Mouse (Mus musculus) forebrain, embryonic 14.5 days (tissue): Measurements from ENCODE around the gene Kcne4. TPM values are rescaled to one million over a fixed set of nuclear protein-coding genes. Genes with fewer than 3 reads are reported as not detected.
A peak's percentile ranks its signal among the peaks of the same experiment; 100 is the strongest.

Source experiments
- ATAC-seq: fragments of 200-750 bp; cut with Nextera tagmentation; 2 replicates; pipeline ENCODE4 v1.8.0; 2017; ENCODE audit warnings: mild to moderate bottlenecking, moderate library complexity
- DNase-seq: peaks from one replicate; pipeline ENCODE4 v3.0.0-alpha.2; 2015; ENCODE audit warnings: low spot score
- H3K27ac ChIP-seq: fragments of 300-500 bp; sonication (generic); 2 replicates; pipeline ENCODE4 v1.5.1; 2014; ENCODE audit warnings: low read depth, mild to moderate bottlenecking, control low read depth, low read length, moderate library complexity
- H3K27me3 ChIP-seq: fragments of 300-500 bp; sonication (generic); replicated peaks from 2 replicates; pipeline ENCODE4 v1.6.1; 2014; ENCODE audit warnings: low read length, control low read depth, mixed read lengths; ENCODE audit not compliant: control insufficient read depth, insufficient read depth
- H3K36me3 ChIP-seq: fragments of 300-500 bp; sonication (generic); 2 replicates; pipeline ENCODE4 v1.6.1; 2014; ENCODE audit warnings: low read length, control low read depth; ENCODE audit not compliant: control insufficient read depth, insufficient read depth
- H3K4me1 ChIP-seq: fragments of 300-500 bp; sonication (generic); 2 replicates; pipeline ENCODE4 v1.6.1; 2014; ENCODE audit warnings: antibody characterized with exemption, low read length, control low read depth; ENCODE audit not compliant: control insufficient read depth, insufficient read depth
- H3K4me2 ChIP-seq: fragments of 300-500 bp; sonication (generic); 2 replicates; pipeline ENCODE4 v1.6.1; 2014; ENCODE audit warnings: mild to moderate bottlenecking, control low read depth, low read length
- H3K4me3 ChIP-seq: fragments of 300-500 bp; sonication (generic); 2 replicates; pipeline ENCODE4 v1.5.1; 2014; ENCODE audit warnings: low read depth, low read length, control low read depth
- H3K9ac ChIP-seq: fragments of 300-500 bp; sonication (generic); 2 replicates; pipeline ENCODE4 v1.6.1; 2014; ENCODE audit warnings: mild to moderate bottlenecking, low read length, control low read depth, moderate library complexity
- H3K9me3 ChIP-seq: fragments of 300-500 bp; sonication (generic); replicated peaks from 2 replicates; pipeline ENCODE4 v1.6.1; 2016; ENCODE audit warnings: low read length, control low read depth, mixed read lengths; ENCODE audit not compliant: control insufficient read depth
- WGBS: fragments of 180-500 bp; shearing (Covaris S2); extraction: QIAGEN DNeasy Blood & Tissue Kit; methylation state at CpG from one replicate; pipeline ENCODE4 v1.1.7; 2014; 5-methylcytosine and 5-hydroxymethylcytosine counted together
- polyA plus RNA-seq: library from polyadenylated mRNA; unstranded; fragments of >200 nt; fragmentation: Nextera tagmentation; extraction: Ambion mirVana; gene quantifications from 2 replicates; pipeline ENCODE4 v1.2.1, GENCODE M21; 2014

Kcne4 gene
- polyA plus RNA-seq, 1 experiment from 2014 or later: 1.3 TPM

DNA sequence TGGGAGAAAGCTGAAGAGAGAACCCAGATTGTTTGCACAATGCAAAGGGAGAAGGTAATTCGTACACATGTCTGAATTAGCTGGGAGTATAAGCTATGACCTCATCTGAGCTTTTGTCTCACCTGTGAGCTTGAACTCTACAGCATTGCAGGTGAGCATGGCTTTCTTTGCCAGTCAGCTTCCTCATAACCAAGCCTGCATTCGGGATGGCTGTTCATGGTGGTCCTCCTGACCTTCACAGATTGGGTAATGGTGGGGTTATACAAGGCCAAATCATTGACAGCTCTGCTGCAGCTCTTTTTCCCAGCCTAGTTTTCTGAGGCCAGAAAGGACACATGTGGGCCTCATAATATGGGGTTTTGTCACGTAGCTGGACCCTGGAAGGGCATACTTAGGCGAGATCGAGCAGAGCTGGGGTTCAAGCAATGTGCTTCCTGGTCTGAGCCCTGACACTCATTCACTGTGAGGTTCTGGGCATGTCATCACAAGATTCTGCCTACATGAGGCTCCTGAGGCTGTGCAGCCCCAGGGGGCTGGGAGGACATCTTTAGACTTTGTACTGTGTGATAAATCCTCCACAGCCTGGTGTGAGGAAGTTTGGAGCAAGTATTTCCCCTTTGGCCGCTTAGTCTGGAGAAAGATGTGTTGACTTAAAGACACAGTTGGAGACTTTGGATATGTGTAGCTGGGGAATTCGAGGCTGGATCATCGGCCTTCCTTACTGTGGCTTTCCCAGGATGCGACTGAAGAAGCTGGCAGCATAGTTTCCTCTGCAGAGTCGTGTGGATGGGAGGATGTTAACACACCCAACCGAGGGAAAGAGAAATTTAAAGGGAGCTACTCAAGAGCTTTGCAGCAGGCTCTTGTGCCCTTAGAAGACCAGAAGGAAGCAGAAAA, 2.3 kb downstream of the Kcne4 start:
- no peak overlapping the region for H3K4me2 ChIP-seq
- H3K36me3 ChIP-seq: no peaks in the 10 kb centered on the region
- H3K27me3 ChIP-seq: no peaks in the 10 kb centered on the region
- H3K9ac ChIP-seq: no peak overlapping the region
- H3K4me3 ChIP-seq: no peak overlapping the region
- no peak overlapping the region for H3K27ac ChIP-seq
- 64% methylated on average over 11 of the region's 11 CpGs for WGBS
- DNase-seq: no peak
- H3K9me3 ChIP-seq: no peaks in the 10 kb centered on the region
- H3K4me1 ChIP-seq: peaks cover 15% of the 10 kb centered on the region; the same call in 1 of the 2 replicates
- ATAC-seq: peak; percentile 24; the same call in 1 of the 2 replicates

DNA sequence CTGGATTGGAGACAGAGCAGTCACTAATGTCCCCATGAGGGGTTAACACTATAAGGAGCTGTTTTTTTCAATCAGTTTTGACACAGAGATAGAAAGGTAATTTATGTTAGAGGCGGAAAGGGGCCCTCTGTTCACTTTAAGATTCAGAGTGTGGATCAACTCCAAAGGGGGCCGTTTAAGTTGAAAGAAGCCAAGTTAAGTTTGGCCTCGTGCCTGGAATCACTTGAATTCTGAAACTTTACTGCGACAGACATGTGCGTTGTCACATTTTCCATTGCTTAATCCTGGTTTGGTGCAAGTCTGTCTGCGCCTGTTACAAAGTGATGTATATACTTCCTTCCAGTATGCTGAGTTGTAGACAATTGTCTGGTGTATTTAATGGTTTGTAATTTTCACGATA, 3.0 kb downstream of the Kcne4 start:
- no peak overlapping the region for H3K4me2 ChIP-seq
- no peaks in the 10 kb centered on the region for H3K9me3 ChIP-seq
- no peak overlapping the region for H3K4me3 ChIP-seq
- H3K36me3 ChIP-seq: no peaks in the 10 kb centered on the region
- H3K27me3 ChIP-seq: no peaks in the 10 kb centered on the region
- H3K9ac ChIP-seq: no peak overlapping the region
- WGBS: 22% methylated on average over 7 of the region's 7 CpGs
- DNase-seq (peak; percentile 89), ATAC-seq (peak; percentile 80)
- peaks cover 15% of the 10 kb centered on the region; the same call in 1 of the 2 replicates for H3K4me1 ChIP-seq
- H3K27ac ChIP-seq: no peak overlapping the region

DNA sequence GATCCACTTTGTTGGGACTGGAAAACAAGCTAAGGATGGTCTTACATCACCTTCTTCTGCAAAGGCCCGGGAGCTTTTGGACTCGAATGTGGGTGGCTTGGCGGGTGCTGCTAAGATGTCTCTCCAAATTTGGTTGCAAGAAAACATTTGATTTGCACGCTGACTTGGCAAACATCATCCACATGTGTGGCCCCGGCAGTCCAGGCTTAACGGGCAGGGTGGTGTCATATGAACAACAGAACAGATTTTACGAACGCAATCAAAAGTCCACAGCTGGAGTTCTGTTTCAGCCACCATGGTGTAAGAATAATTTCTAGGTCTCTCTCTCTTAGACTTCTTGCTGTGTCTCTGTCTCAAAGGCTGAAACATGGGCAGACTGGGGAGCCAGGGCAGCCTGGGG, 3.6 kb downstream of the Kcne4 start:
- Histone ChIP-seq H3K27me3 (no peaks in the 10 kb centered on the region), H3K9ac (no peak overlapping the region), H3K4me1 (peaks cover 15% of the 10 kb centered on the region; the same call in 1 of the 2 replicates), H3K36me3 (no peaks in the 10 kb centered on the region), H3K4me3 (no peak overlapping the region), H3K4me2 (no peak overlapping the region), H3K9me3 (no peaks in the 10 kb centered on the region), H3K27ac (no peak overlapping the region)
- no peak for DNase-seq
- WGBS: 58% methylated on average over 8 of the region's 8 CpGs
- ATAC-seq: no peak

DNA sequence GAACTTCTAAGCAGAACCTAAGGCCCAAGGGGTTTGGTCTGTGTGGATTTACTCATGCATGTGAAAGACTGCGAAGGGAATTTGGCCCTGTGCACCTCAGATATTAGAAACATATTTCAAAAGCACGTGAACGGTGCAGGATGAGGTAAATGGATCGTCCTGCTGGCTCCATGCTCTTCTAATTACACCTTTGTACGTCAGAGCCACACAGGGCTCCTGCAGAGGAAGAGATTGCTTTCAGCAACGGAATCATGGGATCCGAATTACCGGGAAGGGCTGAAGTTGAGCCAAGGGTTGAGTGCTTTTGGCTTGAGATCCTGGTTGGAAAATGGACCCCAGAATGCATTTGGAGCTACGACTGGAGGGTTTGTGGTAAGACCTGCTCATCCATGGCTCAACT, 4.6 kb downstream of the Kcne4 start:
- Histone ChIP-seq H3K9ac (no peak overlapping the region), H3K9me3 (no peaks in the 10 kb centered on the region), H3K4me2 (no peak overlapping the region), H3K36me3 (no peaks in the 10 kb centered on the region), H3K27ac (no peak overlapping the region), H3K4me3 (no peak overlapping the region), H3K27me3 (no peaks in the 10 kb centered on the region), H3K4me1 (peaks cover 15% of the 10 kb centered on the region; the same call in 1 of the 2 replicates)
- DNase-seq: no peak
- 55% methylated on average over 9 of the region's 9 CpGs for WGBS
- ATAC-seq: no peak

DNA sequence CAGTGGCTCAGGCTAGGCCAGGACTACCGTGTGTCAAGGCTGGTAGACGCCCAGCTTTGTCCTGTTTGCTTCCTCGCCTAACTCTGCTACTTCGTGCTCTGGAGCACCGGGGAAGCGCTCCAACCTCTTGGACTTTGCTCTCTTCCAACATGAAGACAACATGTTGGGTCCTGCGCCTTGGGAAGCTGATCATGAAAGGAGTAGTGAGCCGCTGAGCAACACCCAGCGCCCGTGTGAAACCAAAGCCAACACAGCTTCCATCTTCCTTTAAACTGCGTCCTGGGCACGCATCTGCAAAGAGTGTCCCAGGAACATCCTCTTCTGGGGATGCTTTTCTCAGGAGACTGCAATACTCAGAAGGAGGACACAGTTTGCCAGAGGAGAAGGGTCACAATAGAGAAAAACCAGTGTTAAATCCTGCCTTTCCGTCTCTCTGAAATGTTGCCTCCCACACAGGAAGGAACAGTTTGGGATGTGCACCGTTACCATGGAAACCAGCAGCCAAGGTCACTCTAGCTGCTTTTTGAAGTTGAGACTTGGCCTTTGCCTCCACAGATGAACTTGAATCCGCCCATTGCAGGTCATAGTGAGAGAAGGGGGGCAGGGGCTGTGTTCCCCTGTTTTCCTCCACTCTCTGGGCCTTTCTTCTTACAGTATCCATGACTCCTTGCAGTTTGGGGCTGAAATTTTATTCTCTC, 5.3 kb downstream of the Kcne4 start:
- no peak overlapping the region for H3K4me2 ChIP-seq
- no peak overlapping the region for H3K27ac ChIP-seq
- WGBS: 93% methylated on average over 15 of the region's 15 CpGs
- H3K9me3 ChIP-seq: no peaks in the 10 kb centered on the region
- DNase-seq (no peak), ATAC-seq (no peak)
- H3K27me3 ChIP-seq: no peaks in the 10 kb centered on the region
- no peaks in the 10 kb centered on the region for H3K36me3 ChIP-seq
- H3K4me1 ChIP-seq: peaks cover 15% of the 10 kb centered on the region; the same call in 1 of the 2 replicates
- H3K9ac ChIP-seq: no peak overlapping the region
- no peak overlapping the region for H3K4me3 ChIP-seq

DNA sequence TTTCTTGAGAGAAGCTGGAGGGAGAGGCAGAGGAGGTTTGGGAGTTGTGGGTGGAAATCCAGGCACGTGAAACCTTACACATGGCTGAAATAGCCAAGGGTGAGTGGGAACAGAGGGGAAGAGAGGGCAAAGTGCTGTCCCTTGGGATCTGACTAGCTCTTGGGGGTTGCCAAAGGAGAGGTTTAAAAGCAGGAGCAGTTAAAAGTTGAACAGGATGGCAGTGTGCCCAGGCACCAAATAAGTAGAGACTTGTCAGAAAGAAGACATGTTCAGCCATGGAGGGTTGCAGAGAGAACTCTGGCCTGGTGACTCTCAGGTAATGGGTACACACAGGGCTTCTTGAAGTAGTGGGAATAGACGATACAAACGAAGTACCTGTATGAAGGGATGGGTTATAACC, 8.7 kb downstream of the Kcne4 start:
- Histone ChIP-seq H3K27me3 (no peaks in the 10 kb centered on the region), H3K27ac (no peak overlapping the region), H3K9me3 (no peaks in the 10 kb centered on the region), H3K4me3 (no peak overlapping the region), H3K4me1 (peaks cover 3% of the 10 kb centered on the region; the same call in 1 of the 2 replicates), H3K36me3 (no peaks in the 10 kb centered on the region), H3K4me2 (no peak overlapping the region), H3K9ac (no peak overlapping the region)
- ATAC-seq (no peak), DNase-seq (no peak)
- WGBS: 84% methylated on average over 3 of the region's 3 CpGs

DNA sequence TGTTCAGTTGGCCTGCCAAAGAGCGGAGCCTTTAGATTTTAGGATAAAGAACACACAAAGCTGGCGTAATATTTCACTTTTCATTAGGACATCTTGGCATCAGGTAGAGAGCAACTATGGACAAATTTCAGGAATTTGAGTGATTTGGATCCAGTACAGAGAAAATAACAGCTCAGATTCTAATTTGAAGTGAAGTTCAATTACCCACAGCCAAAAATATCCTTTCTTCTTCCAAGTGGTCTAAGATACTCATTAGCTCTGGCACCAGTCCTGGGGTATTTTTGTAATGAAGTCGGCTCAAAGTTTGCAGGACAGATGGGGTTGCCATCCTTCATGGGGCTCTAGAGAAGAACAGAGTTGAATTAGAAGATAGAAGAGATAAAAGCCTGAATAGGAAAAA, 21.9 kb downstream of the Kcne4 start:
- Histone ChIP-seq H3K4me3 (no peak overlapping the region), H3K27me3 (no peaks in the 10 kb centered on the region), H3K4me2 (no peak overlapping the region), H3K4me1 (no peaks in the 10 kb centered on the region), H3K9ac (no peak overlapping the region), H3K27ac (no peak overlapping the region), H3K36me3 (no peaks in the 10 kb centered on the region), H3K9me3 (no peaks in the 10 kb centered on the region)
- peak; percentile 64 for DNase-seq
- 65% methylated on average over 3 of the region's 3 CpGs for WGBS
- peak; percentile 7; the same call in 1 of the 2 replicates for ATAC-seq

- Histone ChIP-seq H3K27me3 (no peaks in the 10 kb centered on the region), H3K4me1 (no peaks in the 10 kb centered on the region), H3K27ac (no peak overlapping the region), H3K9ac (no peak overlapping the region), H3K4me2 (no peak overlapping the region), H3K4me3 (no peak overlapping the region), H3K36me3 (no peaks in the 10 kb centered on the region), H3K9me3 (no peaks in the 10 kb centered on the region)
- DNase-seq: no peak
- 72% methylated on average over 2 of the region's 2 CpGs for WGBS
- ATAC-seq: no peak
Measured at GRCm38 (mm10) chr1:78840769-78841168, 24.2 kb downstream of the Kcne4 start.

DNA sequence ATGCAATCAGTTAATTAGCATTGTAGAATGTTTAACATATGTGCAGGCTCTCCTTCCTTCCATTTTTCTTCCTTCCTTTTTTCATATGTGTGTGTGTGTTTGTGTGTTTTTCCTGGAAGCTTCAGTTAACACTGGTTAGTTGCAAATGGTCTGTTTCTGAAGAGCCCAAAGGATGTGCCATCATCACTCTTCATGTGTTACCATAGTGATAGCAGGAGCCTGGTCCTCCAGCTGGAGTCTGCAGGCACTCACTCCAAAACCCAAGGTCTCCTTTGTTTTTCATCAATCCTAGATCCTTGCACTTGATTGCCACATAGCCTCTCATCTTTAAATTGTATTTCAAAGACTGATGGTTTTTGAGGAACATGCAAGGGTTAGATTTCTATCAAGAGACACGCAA, 29.1 kb downstream of the Kcne4 start:
- Histone ChIP-seq H3K27me3 (no peaks in the 10 kb centered on the region), H3K9me3 (no peaks in the 10 kb centered on the region), H3K36me3 (no peaks in the 10 kb centered on the region), H3K9ac (no peak overlapping the region), H3K4me1 (no peaks in the 10 kb centered on the region), H3K4me2 (no peak overlapping the region), H3K4me3 (no peak overlapping the region), H3K27ac (no peak overlapping the region)
- DNase-seq (no peak), ATAC-seq (no peak)
- whole genome bisulfite sequencing: 97% methylated on average over 1 of the region's 1 CpGs
